Mouse (Mus musculus) C2C12 (cell line): ENCODE data around the gene Nme9.

Experiments
- CEBPB ChIP-seq: IDR thresholded peaks from one replicate; pipeline ENCODE4 v1.6.1; 2011; ENCODE audit warnings: low read depth, mild to moderate bottlenecking, control low read depth, moderate library complexity
- CTCF ChIP-seq: IDR thresholded peaks from one replicate; pipeline ENCODE4 v1.5.1; 2011; ENCODE audit not compliant: control insufficient read depth, insufficient read depth, insufficient read length
- MAX ChIP-seq: IDR thresholded peaks from one replicate; pipeline ENCODE4 v1.6.1; 2011; ENCODE audit warnings: mild to moderate bottlenecking, control low read depth
- MYOG ChIP-seq: IDR thresholded peaks from one replicate; pipeline ENCODE4 v1.6.1; 2011; ENCODE audit not compliant: control insufficient read depth, insufficient read length; ENCODE audit errors: extremely low read depth
- USF1 ChIP-seq: IDR thresholded peaks from one replicate; pipeline ENCODE4 v1.6.1; 2011; ENCODE audit warnings: low read depth, mild to moderate bottlenecking, control low read depth, moderate library complexity

GRCm38 (mm10) chr9:99487126-99487695, 35.9 kb downstream of the Nme9 start:
- TF ChIP-seq MYOG (no peak), CTCF (no peak), USF1 (no peak), MAX (no peak), CEBPB (no peak)
